Mouse (Mus musculus): ENCODE measurements around the gene Cers1.

GRCm38 (mm10) chr8:70278175-70278574 is 37.4 kb upstream of the Cers1 start:
- TF ChIP-seq CTCF (IDR thresholded peaks at IDR 0.05; ENCODE audit: low read depth, low read length), result no peak
- TF ChIP-seq TAL1 (conservative IDR thresholded peaks at IDR 0.05; ENCODE audit: low read depth, low read length), result no peak
- TF ChIP-seq GATA1 (IDR thresholded peaks at IDR 0.05; ENCODE audit: borderline replicate concordance, low read length), result no peak

Data from G1E (cell line).